Mouse (Mus musculus) right cerebral cortex, adult 2 months (tissue): ENCODE measurements around the gene Zpr1.

Experiments
- DNase-seq, 2 experiments: peaks; one replicate each; pipeline ENCODE4 v3.0.0; 2021 to 2022; ENCODE audit warnings: low spot score in 2 of 2

Zpr1 gene

DNA sequence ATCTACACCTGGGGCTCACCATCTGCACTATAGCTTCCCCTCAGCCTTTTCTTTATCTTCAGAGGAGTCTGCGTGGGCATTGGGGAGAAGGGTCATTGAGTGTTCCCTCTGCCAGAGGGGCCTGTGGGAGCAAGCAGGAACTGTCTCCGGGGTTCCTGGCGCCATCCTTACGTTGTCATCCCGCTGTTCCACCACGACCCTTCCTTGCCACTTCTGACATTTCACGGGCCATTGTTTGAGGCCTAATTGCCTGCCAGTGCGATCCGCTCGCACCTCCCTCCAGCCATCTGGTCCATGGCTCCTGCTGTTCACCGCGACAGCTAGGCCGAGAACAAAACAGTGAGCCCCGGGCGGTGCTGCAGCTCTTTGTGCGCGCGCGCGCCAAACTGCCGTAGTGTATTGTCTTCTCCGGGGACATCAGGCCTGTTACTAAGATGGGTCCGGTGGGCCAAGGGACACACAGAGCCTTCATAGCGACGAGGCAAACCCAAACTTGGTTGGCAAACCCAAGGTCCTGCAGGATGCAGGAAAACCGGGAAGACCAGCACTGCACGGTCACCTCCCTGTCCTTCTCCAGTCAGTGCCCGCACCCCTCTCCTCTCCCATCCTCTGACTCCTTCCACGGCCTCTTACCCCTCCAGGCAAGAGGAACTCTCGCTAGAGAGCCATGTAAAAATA lies 55.8 kb downstream of the Zpr1 start:
- peak; percentile 68 to 77 for DNase-seq

DNA sequence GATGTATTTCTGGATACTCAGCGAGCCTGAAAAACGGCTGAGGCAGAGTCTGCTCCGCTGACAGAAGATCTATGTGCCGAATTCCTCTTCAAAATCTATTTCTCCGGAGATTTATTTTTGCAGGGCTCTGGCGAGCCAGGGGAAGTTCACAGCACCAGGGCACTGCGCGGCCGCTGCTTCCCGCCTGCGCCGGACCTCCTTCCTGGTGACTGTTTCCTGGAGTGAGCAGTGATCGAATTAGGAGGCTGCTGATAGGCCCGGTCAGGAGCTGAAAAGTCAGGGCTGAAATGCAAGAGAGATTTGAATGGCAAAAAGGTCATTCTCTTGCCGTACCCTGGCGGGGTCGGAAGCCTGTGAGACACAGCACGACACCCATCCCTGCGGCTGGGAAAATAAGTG lies 56.4 kb downstream of the Zpr1 start:
- no peak for DNase-seq

DNA sequence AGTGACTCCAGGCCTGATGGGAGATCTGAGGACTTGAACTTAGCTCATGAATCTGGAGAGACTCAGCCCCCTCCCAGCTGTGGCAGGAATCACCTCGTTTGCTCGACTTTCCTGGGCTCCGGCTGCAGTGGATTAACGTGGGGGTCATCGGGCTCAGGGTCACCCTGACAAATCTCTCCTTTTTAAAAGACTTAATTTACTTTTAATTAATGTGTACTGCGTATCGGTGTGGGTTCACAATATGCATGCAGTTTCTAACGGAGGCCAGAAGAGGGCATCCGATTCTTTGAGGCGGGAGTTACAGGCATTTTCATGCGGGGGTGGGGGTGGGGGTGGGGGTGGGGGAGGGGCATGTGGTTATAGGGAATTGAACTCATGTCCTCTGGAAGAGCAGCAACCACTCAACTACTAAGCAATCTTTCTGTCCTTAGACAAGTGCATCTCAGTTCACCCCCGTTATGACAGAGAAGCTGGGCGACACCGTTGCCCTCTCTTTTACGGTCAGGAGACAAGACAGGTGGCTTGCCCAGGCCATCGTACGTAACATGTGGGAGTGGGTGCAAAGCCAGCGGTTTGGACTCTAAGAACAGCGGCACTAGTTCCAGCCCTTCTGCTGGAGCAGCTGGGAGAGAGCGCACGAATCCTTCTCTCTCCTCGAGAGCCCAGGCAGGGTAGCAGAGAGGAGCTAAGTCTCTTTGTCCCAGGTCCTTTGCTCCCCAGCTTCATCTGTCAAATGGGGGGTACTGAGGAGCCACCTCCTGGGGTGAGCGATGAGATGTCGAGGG lies 57.1 kb downstream of the Zpr1 start:
- DNase-seq: no peak

GRCm38 (mm10) chr9:46330586-46330895 lies 57.7 kb downstream of the Zpr1 start:
- no peak for DNase-seq

GRCm38 (mm10) chr9:46331301-46331700 lies 58.4 kb downstream of the Zpr1 start:
- no peak for DNase-seq
